Mouse (Mus musculus) spleen, adult 2 months (tissue): ENCODE data around the gene Cpne5.

Source experiments
- CTCF ChIP-seq: fragments of 200-500 bp; IDR thresholded peaks from 2 replicates; pipeline ENCODE4 v1.5.1; 2011; ENCODE audit warnings: mild to moderate bottlenecking, inconsistent platforms; ENCODE audit not compliant: insufficient read depth, insufficient read length, insufficient replicate concordance; ENCODE audit errors: extremely low read depth
- POLR2A ChIP-seq: fragments of 200-500 bp; IDR thresholded peaks from 2 replicates; pipeline ENCODE4 v1.6.1; 2011; ENCODE audit warnings: low read depth, low read length, inconsistent platforms

GRCm38 (mm10) chr17:29116023-29116422 is 121.9 kb downstream of the Cpne5 start:
- TF ChIP-seq CTCF (no peak), POLR2A (no peak)
